Mouse (Mus musculus): ENCODE results near the gene Ddx55. TPM values are rescaled to one million over a fixed set of nuclear protein-coding genes. Genes with fewer than 3 reads are reported as not detected.

Ddx55 gene
- polyA plus RNA-seq (2015; fragmentation: Nextera tagmentation; extraction: Ambion mirVana): 14.1 and 15.7 TPM in 2 replicates

- H3K27ac ChIP-seq: peak within 1 kb of the TSS; percentile 88
- H3K4me3 ChIP-seq: peak within 1 kb of the TSS; percentile 78
- no peaks in the 10 kb centered on the region for H3K9me3 ChIP-seq
- H3K4me2 ChIP-seq: peak within 1 kb of the TSS; percentile 82
- no peaks in the 10 kb centered on the region for H3K27me3 ChIP-seq
- WGBS: under 1% methylated on average over 66 of the region's 66 CpGs
- peak within 1 kb of the TSS; percentile 85 for H3K9ac ChIP-seq
- peak; percentile 74 for ATAC-seq (ENCODE audit: insufficient number of reproducible peaks, low FRiP score, low TSS enrichment, low read depth)
- peaks cover 42% of the 10 kb centered on the region for H3K36me3 ChIP-seq
- peaks cover 14% of the 10 kb centered on the region for H3K4me1 ChIP-seq
Measured at GRCm38 (mm10) chr5:124552558-124553307, at the start of gene Ddx55. TSS of gene Ddx55 (plus strand) at chr5:124552864.

DNA sequence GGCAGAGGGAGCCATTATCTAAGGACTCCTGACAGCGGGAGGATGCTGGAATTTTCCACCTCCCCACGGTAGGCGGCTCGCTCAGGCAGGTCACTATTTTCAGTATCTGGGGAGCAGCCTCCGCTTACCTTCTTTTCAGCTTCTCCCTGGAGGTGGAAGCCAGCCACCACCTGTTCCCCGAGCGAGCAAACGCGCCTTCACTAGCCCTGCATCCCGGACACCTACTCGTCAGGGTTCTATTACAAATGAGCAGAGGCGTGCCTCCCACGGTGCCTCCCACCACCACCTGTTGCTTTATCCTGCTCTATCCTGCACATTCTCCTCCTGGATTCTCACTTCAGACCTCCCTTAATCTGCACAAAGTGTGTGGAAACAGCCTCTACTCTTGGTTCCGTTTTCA is 48.9 kb upstream of the Ddx55 start:
- no peak for ATAC-seq (ENCODE audit: insufficient number of reproducible peaks, low FRiP score, low TSS enrichment, low read depth)
- Histone ChIP-seq H3K36me3 (peaks cover 67% of the 10 kb centered on the region), H3K4me1 (peaks cover 3% of the 10 kb centered on the region; the same call in 1 of the 2 replicates)

GRCm38 (mm10) chr5:124505235-124505634 is 47.4 kb upstream of the Ddx55 start:
- H3K4me3 ChIP-seq: no peak overlapping the region
- no peak overlapping the region for H3K9ac ChIP-seq
- ATAC-seq (ENCODE audit: insufficient number of reproducible peaks, low FRiP score, low TSS enrichment, low read depth): no peak
- H3K36me3 ChIP-seq: peaks cover 62% of the 10 kb centered on the region
- 83% methylated on average over 4 of the region's 4 CpGs for WGBS
- H3K27ac ChIP-seq: no peak overlapping the region
- no peak overlapping the region for H3K4me2 ChIP-seq
- peaks cover 6% of the 10 kb centered on the region; the same call in 1 of the 2 replicates for H3K4me1 ChIP-seq
- no peaks in the 10 kb centered on the region for H3K9me3 ChIP-seq
- H3K27me3 ChIP-seq: no peaks in the 10 kb centered on the region

More for the DNA sequence above, 48.9 kb upstream of the Ddx55 start:
- WGBS: 65% methylated on average over 14 of the region's 14 CpGs
- Histone ChIP-seq H3K9me3 (no peaks in the 10 kb centered on the region), H3K4me2 (no peak overlapping the region), H3K4me3 (no peak overlapping the region), H3K27ac (no peak overlapping the region), H3K9ac (no peak overlapping the region), H3K27me3 (no peaks in the 10 kb centered on the region)

DNA sequence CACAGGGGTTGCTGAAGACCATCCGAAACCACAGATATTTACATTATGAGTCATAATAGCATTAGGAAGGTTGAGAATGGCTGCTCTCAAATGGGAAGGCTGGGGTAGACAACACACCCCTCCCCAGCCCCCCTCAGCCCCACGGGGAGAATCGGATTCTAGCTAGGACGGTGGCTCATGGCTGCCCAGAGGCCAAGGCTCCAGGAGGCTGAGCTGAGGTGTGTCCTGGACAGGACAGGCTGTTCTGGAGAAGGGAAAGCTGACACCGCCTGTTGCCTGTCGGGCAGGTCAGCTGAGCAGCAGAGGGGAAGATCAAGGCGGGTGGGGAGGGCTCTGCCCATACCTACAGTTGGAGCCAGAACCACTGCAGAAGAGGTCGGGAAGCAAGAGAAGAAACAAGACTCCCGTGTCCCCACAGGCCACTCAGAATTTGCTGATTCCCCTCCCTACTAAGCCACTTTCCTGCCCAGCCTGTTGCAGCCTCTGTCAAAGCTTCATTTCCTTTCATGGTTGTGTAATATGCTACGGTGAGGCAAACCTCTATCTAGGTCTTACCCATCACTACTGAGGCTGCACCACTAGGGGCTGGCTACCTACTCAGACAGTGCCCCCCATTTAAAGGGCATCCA is 45.8 kb upstream of the Ddx55 start:
- H3K4me3 ChIP-seq: no peak overlapping the region
- H3K4me2 ChIP-seq: no peak overlapping the region
- H3K27ac ChIP-seq: 0 out of 2 replicates have a peak overlapping the region, but pooled peaks have one; percentile 4
- peaks cover 9% of the 10 kb centered on the region; the same call in 1 of the 2 replicates for H3K4me1 ChIP-seq
- no peak overlapping the region for H3K9ac ChIP-seq
- no peaks in the 10 kb centered on the region for H3K27me3 ChIP-seq
- ATAC-seq (ENCODE audit: insufficient number of reproducible peaks, low FRiP score, low TSS enrichment, low read depth): no peak
- H3K9me3 ChIP-seq: no peaks in the 10 kb centered on the region
- H3K36me3 ChIP-seq: peaks cover 60% of the 10 kb centered on the region
- WGBS: 44% methylated on average over 10 of the region's 10 CpGs

DNA sequence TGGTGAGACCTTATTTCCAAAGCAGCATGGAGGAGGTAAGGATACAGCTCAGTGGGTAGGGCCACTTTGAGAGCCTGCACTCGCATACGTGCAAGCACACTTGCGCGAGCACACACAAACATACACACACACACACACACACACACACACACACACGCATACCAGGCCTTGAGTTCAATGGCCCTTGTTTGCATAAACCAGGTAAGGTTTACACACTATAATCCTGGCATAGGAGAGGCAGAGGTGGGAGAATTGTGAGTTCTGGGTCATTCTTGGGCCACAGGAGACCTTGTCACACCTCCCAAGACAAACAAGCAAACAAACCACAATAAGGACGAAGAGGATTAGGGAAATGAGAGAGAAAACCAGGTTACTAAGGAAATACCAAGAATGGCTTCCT is 43.5 kb upstream of the Ddx55 start:
- no peak for ATAC-seq (ENCODE audit: insufficient number of reproducible peaks, low FRiP score, low TSS enrichment, low read depth)
- Histone ChIP-seq H3K27ac (no peak overlapping the region), H3K27me3 (no peaks in the 10 kb centered on the region), H3K9me3 (no peaks in the 10 kb centered on the region), H3K4me3 (no peak overlapping the region), H3K4me2 (no peak overlapping the region), H3K9ac (no peak overlapping the region), H3K4me1 (peaks cover 9% of the 10 kb centered on the region; the same call in 1 of the 2 replicates), H3K36me3 (peaks cover 58% of the 10 kb centered on the region)
- 94% methylated on average over 6 of the region's 6 CpGs for WGBS

DNA sequence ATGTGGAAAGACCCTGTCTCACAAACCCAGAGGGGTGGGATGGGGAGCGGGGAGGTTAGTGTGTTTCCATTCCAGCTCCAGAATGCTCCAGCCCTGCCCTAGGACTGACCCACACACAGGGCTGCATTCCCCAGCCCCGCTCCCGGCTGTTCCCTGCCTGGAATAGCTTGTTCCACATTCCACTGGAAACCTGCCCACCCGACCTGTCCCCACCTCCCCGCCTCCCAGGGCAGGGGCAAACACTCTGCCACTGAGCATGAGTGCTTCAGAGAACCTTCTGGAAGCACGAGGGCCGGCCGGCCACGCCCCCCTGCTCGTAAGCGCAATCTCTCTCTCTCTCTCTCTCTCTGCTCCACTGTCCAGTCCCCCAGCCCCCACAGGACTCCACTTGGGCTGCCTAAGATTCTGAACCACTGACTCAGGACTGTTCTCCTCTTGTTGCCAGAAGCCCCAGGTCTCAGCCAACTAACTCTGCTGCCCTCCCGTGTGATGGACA is 42.9 kb upstream of the Ddx55 start:
- peak; percentile 57 for ATAC-seq (ENCODE audit: insufficient number of reproducible peaks, low FRiP score, low TSS enrichment, low read depth)
- Histone ChIP-seq H3K4me1 (peaks cover 9% of the 10 kb centered on the region; the same call in 1 of the 2 replicates), H3K27me3 (no peaks in the 10 kb centered on the region), H3K27ac (no peak overlapping the region; the same call in 1 of the 2 replicates), H3K4me3 (no peak overlapping the region), H3K9ac (no peak overlapping the region), H3K9me3 (no peaks in the 10 kb centered on the region), H3K36me3 (peaks cover 60% of the 10 kb centered on the region), H3K4me2 (no peak overlapping the region)
- WGBS: 65% methylated on average over 12 of the region's 12 CpGs

DNA sequence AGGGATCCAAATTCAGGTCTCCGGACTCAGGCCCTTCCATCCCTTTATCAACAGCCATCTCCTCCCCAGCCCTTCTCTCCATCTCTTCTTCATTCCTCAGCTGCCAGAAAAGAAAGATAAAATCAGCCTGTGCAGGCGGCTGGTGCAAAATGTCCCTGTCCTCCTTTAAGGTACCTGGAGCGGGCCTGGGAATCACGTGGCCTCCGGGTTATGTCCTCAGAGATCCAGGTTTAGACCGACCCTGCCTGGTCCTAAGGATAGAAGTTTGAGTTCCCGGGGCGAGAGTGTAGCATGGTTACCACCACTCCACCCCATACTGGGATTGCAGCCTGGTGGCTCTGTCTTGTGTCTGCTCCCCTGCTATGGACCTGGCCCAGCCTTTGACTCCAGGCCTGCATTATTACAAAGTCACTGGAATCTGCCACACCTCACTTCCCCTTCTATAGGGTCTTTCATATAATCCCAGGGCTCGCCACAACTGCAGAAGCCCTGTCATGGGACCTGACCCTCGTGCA is 42.1 kb upstream of the Ddx55 start:
- 85% methylated on average over 10 of the region's 10 CpGs for WGBS
- H3K9ac ChIP-seq: no peak overlapping the region
- no peaks in the 10 kb centered on the region for H3K9me3 ChIP-seq
- H3K4me2 ChIP-seq: no peak overlapping the region
- peaks cover 9% of the 10 kb centered on the region; the same call in 1 of the 2 replicates for H3K4me1 ChIP-seq
- peak overlapping the region; percentile 22; the same call in 1 of the 2 replicates for H3K27ac ChIP-seq
- H3K27me3 ChIP-seq: no peaks in the 10 kb centered on the region
- ATAC-seq (ENCODE audit: insufficient number of reproducible peaks, low FRiP score, low TSS enrichment, low read depth): no peak
- H3K4me3 ChIP-seq: no peak overlapping the region
- H3K36me3 ChIP-seq: peaks cover 60% of the 10 kb centered on the region

GRCm38 (mm10) chr5:124515789-124516188 is 36.9 kb upstream of the Ddx55 start:
- WGBS: 81% methylated on average over 5 of the region's 5 CpGs
- Histone ChIP-seq H3K4me3 (no peak overlapping the region), H3K9me3 (no peaks in the 10 kb centered on the region), H3K4me2 (no peak overlapping the region), H3K36me3 (peaks cover 56% of the 10 kb centered on the region), H3K27ac (no peak overlapping the region), H3K27me3 (no peaks in the 10 kb centered on the region), H3K4me1 (0 out of 2 replicates have a peak, but pooled peaks cover 3% of the 10 kb centered on the region), H3K9ac (no peak overlapping the region)
- ATAC-seq (ENCODE audit: insufficient number of reproducible peaks, low FRiP score, low TSS enrichment, low read depth): no peak

DNA sequence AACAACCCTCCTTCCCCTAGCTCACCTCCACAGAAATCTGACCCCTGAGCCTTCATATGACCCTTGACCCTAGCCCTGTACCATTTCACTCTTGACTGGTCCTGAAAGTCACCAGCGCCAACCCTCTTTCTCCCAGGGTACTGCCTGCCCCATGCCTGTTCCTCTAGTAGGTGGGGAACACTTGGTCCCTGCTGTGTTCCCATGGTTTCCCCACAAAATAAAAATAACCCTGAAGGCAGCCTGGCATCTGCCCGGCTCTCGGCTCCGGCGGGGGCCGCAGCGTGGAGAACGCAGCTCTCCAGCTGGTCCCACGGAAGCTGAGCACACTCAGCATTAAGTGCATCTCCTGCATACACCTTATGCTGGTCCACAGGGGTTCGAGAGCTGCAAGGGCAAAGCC is 34.0 kb upstream of the Ddx55 start:
- no peaks in the 10 kb centered on the region for H3K9me3 ChIP-seq
- H3K4me1 ChIP-seq: no peaks in the 10 kb centered on the region
- no peak overlapping the region for H3K4me3 ChIP-seq
- no peaks in the 10 kb centered on the region for H3K27me3 ChIP-seq
- H3K27ac ChIP-seq: no peak overlapping the region
- no peak overlapping the region for H3K4me2 ChIP-seq
- H3K9ac ChIP-seq: no peak overlapping the region
- 81% methylated on average over 10 of the region's 10 CpGs for WGBS
- H3K36me3 ChIP-seq: peaks cover 40% of the 10 kb centered on the region
- ATAC-seq (ENCODE audit: insufficient number of reproducible peaks, low FRiP score, low TSS enrichment, low read depth): no peak

DNA sequence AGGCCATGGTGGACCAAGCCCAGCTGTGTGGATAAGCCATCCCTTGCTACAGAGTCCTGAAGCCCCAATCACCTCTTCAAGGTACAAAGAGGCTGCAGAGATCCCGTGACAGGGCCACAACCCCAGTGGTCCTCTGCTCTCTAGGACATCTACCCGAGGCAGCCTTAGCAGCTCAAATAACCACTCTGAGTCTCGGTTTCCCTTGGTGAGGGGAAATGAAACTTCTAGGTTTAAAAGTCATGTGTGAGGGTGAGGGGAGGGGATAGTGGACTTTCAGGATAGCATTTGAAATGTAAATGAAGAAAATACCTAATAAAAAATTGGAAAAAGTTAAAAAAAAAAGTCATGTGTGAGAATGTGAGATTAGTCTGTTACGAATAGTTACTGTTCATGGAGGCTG is 31.1 kb upstream of the Ddx55 start:
- ATAC-seq (ENCODE audit: insufficient number of reproducible peaks, low FRiP score, low TSS enrichment, low read depth): no peak
- H3K9ac ChIP-seq: no peak overlapping the region
- WGBS: 83% methylated on average over 4 of the region's 4 CpGs
- no peak overlapping the region for H3K4me3 ChIP-seq
- no peak overlapping the region for H3K27ac ChIP-seq
- H3K9me3 ChIP-seq: no peaks in the 10 kb centered on the region
- no peaks in the 10 kb centered on the region for H3K27me3 ChIP-seq
- no peaks in the 10 kb centered on the region for H3K4me1 ChIP-seq
- peaks cover 27% of the 10 kb centered on the region for H3K36me3 ChIP-seq
- H3K4me2 ChIP-seq: no peak overlapping the region

DNA sequence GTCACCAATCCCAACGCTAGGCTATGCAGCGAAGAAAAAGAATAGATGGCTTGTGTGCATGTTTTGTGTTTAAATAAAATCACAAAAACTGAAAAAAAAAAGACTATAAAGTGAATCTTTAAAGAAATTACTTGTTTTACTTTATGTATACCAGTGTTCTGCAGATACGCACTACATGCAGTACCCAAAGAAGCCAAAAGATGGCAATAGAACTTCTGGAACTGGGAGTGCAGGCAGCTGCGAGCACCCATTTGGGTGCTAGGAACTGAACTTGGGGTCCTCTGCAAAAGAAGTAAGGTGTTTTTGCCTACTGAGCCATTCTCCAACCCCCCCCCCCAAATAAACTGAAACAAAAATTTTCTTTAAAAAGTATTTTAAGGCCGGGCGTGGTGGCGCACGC is 29.6 kb upstream of the Ddx55 start:
- Histone ChIP-seq H3K36me3 (peaks cover 24% of the 10 kb centered on the region), H3K27ac (no peak overlapping the region), H3K4me3 (no peak overlapping the region), H3K9ac (no peak overlapping the region), H3K4me2 (no peak overlapping the region), H3K9me3 (no peaks in the 10 kb centered on the region), H3K27me3 (no peaks in the 10 kb centered on the region), H3K4me1 (peaks cover under 1% of the 10 kb centered on the region; the same call in 1 of the 2 replicates)
- ATAC-seq (ENCODE audit: insufficient number of reproducible peaks, low FRiP score, low TSS enrichment, low read depth): no peak
- WGBS: 98% methylated on average over 8 of the region's 8 CpGs

DNA sequence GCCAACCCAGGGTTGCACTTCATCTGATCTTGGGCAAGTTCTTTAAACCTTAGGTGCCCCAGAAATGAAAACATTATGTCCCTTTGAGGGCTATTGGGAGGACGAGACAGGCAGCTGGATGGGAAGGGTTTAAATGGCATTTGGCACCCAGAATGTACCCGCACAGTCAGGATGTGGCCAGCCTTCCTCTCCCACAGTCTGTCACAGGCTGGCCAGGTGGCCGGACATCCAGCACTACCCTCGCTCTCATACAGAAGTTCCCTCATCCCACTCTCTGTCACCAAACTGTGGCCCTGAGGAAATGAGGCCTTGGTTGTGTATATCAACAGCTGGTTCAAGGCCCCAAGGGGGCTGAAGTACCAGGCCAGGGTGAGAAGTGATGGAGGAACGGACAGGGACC is 27.7 kb upstream of the Ddx55 start:
- Histone ChIP-seq H3K9me3 (no peaks in the 10 kb centered on the region), H3K27me3 (no peaks in the 10 kb centered on the region), H3K4me2 (no peak overlapping the region), H3K4me3 (no peak overlapping the region), H3K27ac (no peak overlapping the region), H3K36me3 (peaks cover 14% of the 10 kb centered on the region), H3K4me1 (peaks cover 20% of the 10 kb centered on the region), H3K9ac (no peak overlapping the region)
- ATAC-seq (ENCODE audit: insufficient number of reproducible peaks, low FRiP score, low TSS enrichment, low read depth): no peak
- WGBS: 87% methylated on average over 5 of the region's 5 CpGs
